Mouse (Mus musculus): ENCODE measurements around the gene Ppp1r8. TPM values are rescaled to one million over a fixed set of nuclear protein-coding genes. Genes with fewer than 3 reads are reported as not detected.

Ppp1r8 gene
- total RNA-seq, 2 experiments from 2014 or later, result 20.7 to 22.7 TPM

Other genes with a start within 250 kb of the Ppp1r8 start
- gene Eya3, start 204.2 kb downstream of the Ppp1r8 start, total RNA-seq (2021), result 10 to 100 TPM; 13.5 to 16.8 TPM
- 1 to 10 TPM; 2.3 to 2.6 TPM for gene Xkr8, start 110.6 kb downstream of the Ppp1r8 start, total RNA-seq (2021)
- gene Smpdl3b, start 85.9 kb downstream of the Ppp1r8 start, total RNA-seq (2021), result 1 to 10 TPM; 2.8 to 3.6 TPM
- gene Rpa2, start 74.8 kb downstream of the Ppp1r8 start, total RNA-seq (2021), result 10 to 100 TPM; 16.2 to 16.8 TPM
- 1 to 10 TPM; 1.6 to 2.8 TPM for gene Themis2, start 46.8 kb downstream of the Ppp1r8 start, total RNA-seq (2021)
- gene Stx12, start 41.3 kb upstream of the Ppp1r8 start, total RNA-seq (2021), result 10 to 100 TPM; 28.5 to 32.9 TPM
- 10 to 100 TPM; 24.6 to 27.4 TPM for gene Fam76a, start 79.4 kb upstream of the Ppp1r8 start, total RNA-seq (2021)
- gene Fgr, start 130.9 kb upstream of the Ppp1r8 start, total RNA-seq (2021), result under 1 TPM; 0.09 to 0.54 TPM
- gene Ahdc1, start 168.1 kb upstream of the Ppp1r8 start, total RNA-seq (2021), result 10 to 100 TPM; 58.2 to 82.8 TPM